Mouse (Mus musculus) cerebellum, adult 2 months (tissue): ENCODE results near the gene Zdhhc24. TPM values are rescaled to one million over a fixed set of nuclear protein-coding genes. Genes with fewer than 3 reads are reported as not detected.
A peak's percentile ranks its signal among the peaks of the same experiment; 100 is the strongest.

Experiments
- DNase-seq, 2 experiments: peaks; one replicate each; pipeline ENCODE4 v3.0.0; 2021
- H3K27ac ChIP-seq: fragments of 200-500 bp; 2 replicates; pipeline ENCODE4 v1.5.1; 2012; ENCODE audit warnings: low read length, control low read depth, inconsistent platforms; ENCODE audit not compliant: insufficient read depth
- H3K27me3 ChIP-seq: fragments of 200-500 bp; 2 replicates; pipeline ENCODE4 v1.6.1; 2012; ENCODE audit warnings: inconsistent platforms, mild to moderate bottlenecking, low read length, moderate library complexity; ENCODE audit not compliant: control insufficient read depth, insufficient read depth
- H3K4me1 ChIP-seq: fragments of 200-500 bp; 2 replicates; pipeline ENCODE4 v1.6.1; 2011; ENCODE audit warnings: low read length; ENCODE audit not compliant: control insufficient read depth, insufficient read depth
- H3K4me3 ChIP-seq: fragments of 200-500 bp; replicated peaks from 2 replicates; pipeline ENCODE3; 2011; ENCODE audit warnings: mild to moderate bottlenecking, low read depth, low read length, control low read depth; ENCODE audit not compliant: insufficient read depth
- CTCF ChIP-seq: fragments of 200-500 bp; IDR thresholded peaks from 2 replicates; pipeline ENCODE4 v1.5.1; 2011; ENCODE audit warnings: low read depth, mild to moderate bottlenecking, control low read depth, low read length, moderate library complexity, borderline replicate concordance; ENCODE audit not compliant: insufficient read depth
- POLR2A ChIP-seq: fragments of 200-500 bp; IDR thresholded peaks from 2 replicates; pipeline ENCODE4 v1.6.1; 2011; ENCODE audit warnings: low read length, control low read depth, borderline replicate concordance; ENCODE audit not compliant: insufficient read depth
- whole genome bisulfite sequencing: fragments of 180-500 bp; shearing (Covaris S2); methylation state at CpG from one replicate; pipeline ENCODE4 v1.1.7; 2018; 5-methylcytosine and 5-hydroxymethylcytosine counted together
- polyA plus RNA-seq: library from polyadenylated mRNA; depleted of rRNA; stranded (reverse); fragments of >200 nt; gene quantifications from 2 replicates; pipeline ENCODE4 v1.2.3, GENCODE M21; 2012; rRNA removed

Gene Zdhhc24
- polyA plus RNA-seq, 1 experiment: 37.0 TPM

DNA sequence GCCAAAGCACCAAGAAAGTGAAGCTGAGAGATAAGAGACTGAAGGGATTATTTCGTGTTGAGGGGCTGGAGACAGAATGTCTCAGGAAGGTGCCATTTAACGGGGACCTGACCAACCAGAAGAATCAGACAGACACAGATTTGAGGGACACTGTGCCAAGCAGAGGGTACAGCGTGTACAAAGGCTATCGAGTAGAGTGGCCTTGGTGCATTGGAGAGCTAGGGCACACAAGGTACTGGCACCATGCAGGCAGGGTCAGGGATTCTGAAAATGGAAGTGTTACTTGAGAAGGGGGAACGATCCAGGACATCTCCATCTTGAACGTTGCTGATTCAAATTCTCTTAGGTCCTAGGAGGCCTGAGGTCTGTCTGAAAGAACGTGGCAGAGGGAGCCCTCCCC, 30.9 kb downstream of the Zdhhc24 start:
- DNase-seq: no peak
- Histone ChIP-seq H3K27me3 (no peaks in the 10 kb centered on the region), H3K4me1 (peaks cover 2% of the 10 kb centered on the region; the same call in 1 of the 2 replicates), H3K27ac (no peak overlapping the region), H3K4me3 (no peak overlapping the region)
- 89% methylated on average over 7 of the region's 7 CpGs for WGBS
- TF ChIP-seq CTCF: no peak
- TF ChIP-seq POLR2A: no peak

DNA sequence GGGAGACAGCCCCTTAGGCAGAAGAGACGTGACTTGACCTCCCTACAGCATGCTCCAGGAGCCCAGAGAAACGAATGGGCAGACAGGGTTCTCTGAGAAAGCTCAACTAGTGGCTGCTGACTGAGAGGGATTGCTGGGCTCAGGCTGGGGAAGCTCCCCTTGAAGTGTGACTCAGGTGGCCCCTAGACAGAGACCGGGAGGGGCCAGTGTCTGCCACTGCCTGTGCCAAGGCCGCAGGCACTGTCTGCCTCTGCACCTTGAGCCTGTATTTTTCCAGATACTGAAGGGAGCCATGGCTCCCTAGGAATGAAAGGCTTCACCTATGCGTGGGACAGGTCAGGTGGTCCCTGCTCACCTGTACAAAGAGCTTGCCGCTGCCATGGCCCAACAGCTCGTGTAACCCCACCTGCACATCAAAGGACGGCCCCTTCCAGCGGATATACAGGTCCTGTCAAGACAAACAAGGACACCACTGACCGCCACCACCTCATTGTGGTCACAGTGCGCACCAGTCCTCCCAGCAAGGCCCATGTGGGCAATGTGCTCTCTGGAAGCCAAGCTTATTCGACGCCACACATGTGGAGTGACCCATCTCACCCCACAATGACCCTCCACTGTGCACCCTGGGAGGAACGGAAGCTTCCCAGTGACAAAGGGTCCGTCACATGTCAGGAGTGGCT, 37.6 kb downstream of the Zdhhc24 start:
- 89% methylated on average over 15 of the region's 15 CpGs for WGBS
- Histone ChIP-seq H3K4me3 (no peak overlapping the region), H3K27me3 (no peaks in the 10 kb centered on the region), H3K4me1 (no peaks in the 10 kb centered on the region), H3K27ac (no peak overlapping the region)
- TF ChIP-seq CTCF (no peak), POLR2A (no peak)
- DNase-seq: no peak

GRCm38 (mm10) chr19:4916827-4917226, 38.4 kb downstream of the Zdhhc24 start:
- no peak overlapping the region for H3K4me3 ChIP-seq
- H3K27me3 ChIP-seq: no peaks in the 10 kb centered on the region
- DNase-seq: no peak
- H3K4me1 ChIP-seq: no peaks in the 10 kb centered on the region
- 71% methylated on average over 10 of the region's 10 CpGs for WGBS
- TF ChIP-seq POLR2A (no peak), CTCF (no peak)
- no peak overlapping the region for H3K27ac ChIP-seq

DNA sequence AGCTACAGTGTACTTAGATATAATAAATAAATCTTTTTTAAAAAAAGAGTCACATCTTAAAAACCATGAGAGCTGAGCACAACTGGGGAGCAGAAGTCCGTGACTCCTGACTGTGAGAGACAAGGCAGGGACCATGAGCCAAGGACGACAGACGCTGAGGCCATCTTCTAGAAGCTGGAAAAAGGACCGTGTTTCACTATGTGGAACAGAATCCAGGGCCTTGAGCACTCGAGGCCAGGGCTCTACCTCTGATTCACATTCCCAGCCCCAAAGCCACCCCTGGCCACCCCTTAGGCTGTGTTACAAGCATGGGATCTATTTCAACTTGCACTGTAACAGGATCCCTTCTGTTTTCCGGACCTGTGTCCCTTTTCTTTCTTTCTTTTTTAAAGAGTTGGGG, 41.2 kb downstream of the Zdhhc24 start:
- H3K27me3 ChIP-seq: no peaks in the 10 kb centered on the region
- H3K4me3 ChIP-seq: no peak overlapping the region
- no peak overlapping the region for H3K27ac ChIP-seq
- no peaks in the 10 kb centered on the region for H3K4me1 ChIP-seq
- no peak for DNase-seq
- 81% methylated on average over 6 of the region's 6 CpGs for WGBS
- TF ChIP-seq CTCF: no peak
- TF ChIP-seq POLR2A: no peak

- Histone ChIP-seq H3K27ac (no peak overlapping the region), H3K27me3 (no peaks in the 10 kb centered on the region), H3K4me1 (peaks cover 4% of the 10 kb centered on the region), H3K4me3 (no peak overlapping the region)
- no peak for TF ChIP-seq CTCF
- no peak for TF ChIP-seq POLR2A
- 95% methylated on average over 11 of the region's 11 CpGs for WGBS
- DNase-seq: no peak
Measured at GRCm38 (mm10) chr19:4925121-4925860, 46.8 kb downstream of the Zdhhc24 start.

- Histone ChIP-seq H3K4me3 (peak within 1 kb of the TSS; percentile 74), H3K4me1 (peaks cover 7% of the 10 kb centered on the region), H3K27ac (peak within 1 kb of the TSS; percentile 19; the same call in 1 of the 2 replicates), H3K27me3 (no peaks in the 10 kb centered on the region)
- under 1% methylated on average over 32 of the region's 32 CpGs for WGBS
- peak; percentile 78 for TF ChIP-seq POLR2A
- no peak for TF ChIP-seq CTCF
- peak; percentile 95 to 97 for DNase-seq
Measured at GRCm38 (mm10) chr19:4927904-4928531, 49.5 kb downstream of the Zdhhc24 start, which contains the start of gene Dpp3. TSS of gene Dpp3 (minus strand) at chr19:4928287.

DNA sequence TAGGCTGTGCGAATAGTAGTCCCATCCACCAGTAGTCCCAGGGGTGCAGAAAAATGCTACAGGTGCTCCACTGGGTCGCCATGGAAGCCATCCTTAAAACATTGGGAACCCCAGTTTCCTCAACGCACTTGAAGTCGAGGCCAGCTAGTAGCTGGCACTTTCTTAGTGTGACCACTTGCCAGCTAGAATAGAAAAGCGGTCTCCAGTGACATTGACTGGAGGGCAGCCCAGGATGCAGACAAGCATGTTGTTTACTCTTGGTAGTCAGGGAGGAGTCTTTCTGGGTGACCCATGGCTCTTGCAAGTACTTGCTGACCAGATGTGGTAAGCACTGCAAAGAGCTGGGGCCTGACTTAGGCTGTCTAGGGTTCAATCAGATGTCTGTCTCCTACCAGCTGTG, 50.3 kb downstream of the Zdhhc24 start:
- WGBS: 21% methylated on average over 5 of the region's 5 CpGs
- no peak overlapping the region for H3K27ac ChIP-seq
- DNase-seq: peak; percentile 28 to 34
- TF ChIP-seq CTCF: no peak
- no peak for TF ChIP-seq POLR2A
- H3K27me3 ChIP-seq: no peaks in the 10 kb centered on the region
- peak overlapping the region; percentile 74 for H3K4me3 ChIP-seq
- peaks cover 7% of the 10 kb centered on the region for H3K4me1 ChIP-seq

Other genes starting within 250 kb of the Zdhhc24 start
- gene Gm960, start 180.0 kb upstream of the Zdhhc24 start, polyA plus RNA-seq: 4.6 and 5.4 TPM in 2 replicates
- gene Sptbn2, start 167.5 kb upstream of the Zdhhc24 start, polyA plus RNA-seq: 132 and 147 TPM in 2 replicates
- gene Rbm4b, start 122.2 kb upstream of the Zdhhc24 start, polyA plus RNA-seq: 29.8 and 30.5 TPM in 2 replicates
- gene Rbm4, start 84.8 kb upstream of the Zdhhc24 start, polyA plus RNA-seq: 77.5 and 86.1 TPM in 2 replicates
- gene Gm21992, start 67.1 kb upstream of the Zdhhc24 start, polyA plus RNA-seq: 14.4 and 17.9 TPM in 2 replicates
- 27.4 and 32.1 TPM in 2 replicates for gene Rbm14, start 67.0 kb upstream of the Zdhhc24 start, polyA plus RNA-seq
- 49.5 and 52.7 TPM in 2 replicates for gene Ccs, start 39.3 kb upstream of the Zdhhc24 start, polyA plus RNA-seq
- 0.62 and 0.64 TPM in 2 replicates for gene Ccdc87, start 39.3 kb upstream of the Zdhhc24 start, polyA plus RNA-seq
- 211 and 216 TPM in 2 replicates for gene Ctsf, start 23.5 kb upstream of the Zdhhc24 start, polyA plus RNA-seq
- gene Actn3, start 759 bp upstream of the Zdhhc24 start, polyA plus RNA-seq: 1.7 and 2.0 TPM in 2 replicates
- 17.6 and 19.2 TPM in 2 replicates for gene Bbs1, start 28.0 kb downstream of the Zdhhc24 start, polyA plus RNA-seq
- gene Dpp3, start 49.6 kb downstream of the Zdhhc24 start, polyA plus RNA-seq: 61.0 and 61.2 TPM in 2 replicates
- gene Peli3, start 64.5 kb downstream of the Zdhhc24 start, polyA plus RNA-seq: 22.5 and 22.6 TPM in 2 replicates
- gene Mrpl11, start 83.5 kb downstream of the Zdhhc24 start, polyA plus RNA-seq: 68.5 and 74.2 TPM in 2 replicates
- 2.5 and 2.9 TPM in 2 replicates for gene Npas4, start 111.6 kb downstream of the Zdhhc24 start, polyA plus RNA-seq
- gene Slc29a2, start 145.2 kb downstream of the Zdhhc24 start, polyA plus RNA-seq: 23.8 and 24.0 TPM in 2 replicates
- gene B4gat1, start 160.2 kb downstream of the Zdhhc24 start, polyA plus RNA-seq: 104 and 108 TPM in 2 replicates
- 5.0 and 5.7 TPM in 2 replicates for gene AC124502.3, start 160.2 kb downstream of the Zdhhc24 start, polyA plus RNA-seq
- 17.6 and 20.8 TPM in 2 replicates for gene Brms1, start 162.7 kb downstream of the Zdhhc24 start, polyA plus RNA-seq
- 2.8 and 3.7 TPM in 2 replicates for gene Rin1, start 171.8 kb downstream of the Zdhhc24 start, polyA plus RNA-seq
- 4.5 and 4.9 TPM in 2 replicates for gene Cd248, start 189.4 kb downstream of the Zdhhc24 start, polyA plus RNA-seq
- 84.0 and 102 TPM in 2 replicates for gene Tmem151a, start 206.9 kb downstream of the Zdhhc24 start, polyA plus RNA-seq
- gene Yif1a, start 209.9 kb downstream of the Zdhhc24 start, polyA plus RNA-seq: 98.4 and 103 TPM in 2 replicates
- gene Cnih2, start 219.9 kb downstream of the Zdhhc24 start, polyA plus RNA-seq: 89.3 and 90.3 TPM in 2 replicates
- 191 and 195 TPM in 2 replicates for gene Rab1b, start 228.4 kb downstream of the Zdhhc24 start, polyA plus RNA-seq
- gene Klc2, start 239.9 kb downstream of the Zdhhc24 start, polyA plus RNA-seq: 318 and 338 TPM in 2 replicates